Mouse (Mus musculus) 3T3-L1 (cell line): ENCODE measurements around the gene Gm10518.
"Not testable (repeated sequence)": the region's sequence is repeated elsewhere in the genome, so short reads cannot be mapped to it uniquely, and the experiment has no call there.

ENCODE experiments used
- DNase-seq: peaks from one replicate; pipeline ENCODE4 v3.0.0-alpha.2; 2015; ENCODE audit warnings: low read depth, low spot score

Gm10518 gene

DNA sequence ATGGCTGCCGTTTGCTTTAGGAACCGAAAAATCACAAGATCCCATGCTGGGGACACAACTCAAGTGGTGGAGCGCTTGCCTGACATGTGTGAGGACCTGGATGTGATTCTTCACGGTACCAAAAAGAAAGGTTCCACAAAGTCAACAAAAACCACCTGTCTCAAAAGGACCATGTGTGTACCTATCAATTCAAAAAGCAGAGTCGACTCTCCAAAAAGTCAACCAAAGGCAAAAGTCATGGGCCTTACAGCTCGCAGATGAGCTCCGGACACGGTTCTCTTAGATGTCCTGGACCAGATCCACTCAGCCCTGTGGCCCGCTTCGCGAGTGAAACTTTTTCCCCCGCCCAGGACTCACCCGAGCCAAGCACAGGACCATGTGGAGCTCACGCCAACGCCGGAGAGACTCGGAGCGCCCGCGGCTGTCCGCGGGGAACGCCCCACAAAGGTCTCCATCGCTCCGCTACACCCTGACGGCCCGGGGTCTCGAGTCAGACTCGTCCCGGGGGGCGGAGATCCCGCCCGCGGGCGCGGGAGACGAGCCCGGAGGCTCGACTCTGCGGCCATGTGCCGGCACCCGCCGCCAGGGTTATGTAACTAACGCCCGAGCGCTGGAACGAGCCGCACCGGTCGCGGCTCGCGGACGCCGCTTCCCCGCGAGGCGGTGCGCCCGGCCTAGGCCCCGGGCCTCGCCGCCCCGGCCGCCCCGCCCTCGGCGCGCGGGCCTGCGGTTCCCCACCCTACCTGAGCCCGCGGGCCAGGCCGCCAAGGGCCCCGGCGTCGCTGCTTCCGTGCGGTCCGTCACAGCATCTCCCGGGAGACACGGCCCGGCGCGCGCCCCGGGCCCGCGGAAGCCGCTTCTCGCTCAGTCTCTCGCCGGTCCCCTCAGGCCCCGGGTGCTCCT, at the start of gene Gm10518:
Gene Gm10518 (plus strand): TSS at position 767 of the 903 bp plus-strand sequence.
- DNase-seq = peak; percentile 54

DNA sequence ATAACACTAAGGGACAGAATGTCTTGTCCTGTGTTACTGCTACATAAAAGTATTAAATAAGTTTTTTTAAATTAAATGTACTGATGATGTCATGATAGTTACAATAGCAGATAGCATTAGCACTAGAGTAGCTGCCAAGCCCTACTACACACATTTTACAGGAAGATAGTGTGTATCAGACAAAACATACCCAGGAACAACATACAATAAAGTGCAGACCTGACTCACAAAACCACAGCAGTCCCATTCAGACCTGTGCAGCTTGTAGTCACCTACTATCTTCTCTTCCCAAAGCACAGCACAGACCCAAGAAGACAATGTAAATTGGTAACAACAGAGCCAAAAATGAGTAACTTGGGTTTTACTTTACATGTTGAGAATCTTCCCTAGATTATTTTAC, 46.7 kb upstream of the Gm10518 start:
- DNase-seq = no peak

DNA sequence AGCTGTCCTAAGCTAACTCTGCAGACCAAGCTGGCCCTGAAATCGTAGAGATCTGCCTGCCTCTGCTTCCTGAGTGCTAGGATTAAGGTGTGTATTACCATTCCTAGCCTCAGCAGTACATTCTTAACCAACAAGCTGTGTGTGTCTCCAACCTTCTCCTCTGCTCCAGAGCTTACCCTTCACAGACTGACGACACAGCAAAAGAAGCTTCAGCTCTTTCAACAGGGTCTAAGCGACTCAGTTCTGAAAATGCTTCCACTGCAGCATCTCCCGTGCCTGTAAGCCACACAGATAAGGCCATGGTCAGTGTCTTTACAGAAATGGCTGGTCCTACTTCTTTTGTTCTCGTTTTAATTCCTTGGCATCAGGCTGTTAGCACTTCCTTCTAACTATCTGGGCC, 43.1 kb upstream of the Gm10518 start:
- DNase-seq = no peak

DNA sequence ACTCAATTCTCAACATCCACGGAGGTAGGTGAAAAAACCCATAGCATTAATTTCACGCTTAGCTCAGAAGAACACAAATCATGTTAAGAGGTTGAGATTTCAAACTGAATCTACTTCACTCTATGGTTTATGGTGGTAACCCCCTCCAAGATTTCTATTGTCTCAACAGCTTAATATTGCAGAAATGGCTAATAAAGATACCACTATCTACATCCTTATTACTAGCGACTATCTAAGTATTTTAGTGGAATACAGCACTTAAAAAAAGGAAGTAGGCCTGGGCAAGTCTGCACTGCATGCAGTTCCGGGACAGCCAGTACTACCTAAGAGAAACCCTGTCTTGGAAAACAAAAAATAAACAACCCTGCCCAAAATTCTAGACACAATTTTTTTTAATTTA, 42.6 kb upstream of the Gm10518 start:
- no peak for DNase-seq

DNA sequence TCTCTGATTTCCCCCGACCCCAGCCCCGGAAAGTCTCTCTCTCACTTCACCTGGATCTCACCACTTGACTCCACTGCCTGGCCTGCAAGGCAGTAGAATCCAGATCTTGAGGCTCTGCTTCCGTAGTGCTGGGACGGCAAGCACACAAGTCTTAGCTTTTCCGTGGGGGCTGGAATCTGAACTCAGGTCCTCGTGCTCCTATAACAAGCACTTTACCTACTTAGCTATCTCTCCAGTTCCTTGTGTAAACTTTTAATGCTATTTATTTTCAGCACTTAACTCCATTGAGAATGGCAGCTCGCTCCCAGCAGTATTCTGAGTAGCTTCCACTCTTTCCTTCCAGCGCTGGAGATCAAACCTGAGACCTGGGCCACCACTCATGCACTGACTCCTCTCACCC, 26.3 kb upstream of the Gm10518 start:
- DNase-seq = no peak

DNA sequence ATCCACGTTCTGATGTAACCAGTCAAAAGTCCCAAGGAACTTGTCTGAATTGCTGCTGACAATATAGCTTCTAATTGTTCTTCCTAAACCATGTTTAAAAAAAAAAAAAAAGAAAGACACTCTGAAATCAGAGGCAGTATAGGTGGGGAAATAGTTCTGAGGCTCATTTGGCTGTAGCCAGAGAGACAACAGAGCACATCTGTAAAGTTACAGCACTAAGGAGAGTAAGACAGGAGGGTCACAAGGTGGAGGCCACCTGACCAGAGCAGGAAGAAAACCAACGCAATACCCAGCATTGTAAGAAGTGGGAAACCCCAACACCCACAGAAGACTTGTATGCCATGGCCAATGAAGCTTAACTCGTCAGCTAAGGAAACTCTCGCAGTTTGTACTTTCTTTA, 19.1 kb upstream of the Gm10518 start:
- no peak for DNase-seq

DNA sequence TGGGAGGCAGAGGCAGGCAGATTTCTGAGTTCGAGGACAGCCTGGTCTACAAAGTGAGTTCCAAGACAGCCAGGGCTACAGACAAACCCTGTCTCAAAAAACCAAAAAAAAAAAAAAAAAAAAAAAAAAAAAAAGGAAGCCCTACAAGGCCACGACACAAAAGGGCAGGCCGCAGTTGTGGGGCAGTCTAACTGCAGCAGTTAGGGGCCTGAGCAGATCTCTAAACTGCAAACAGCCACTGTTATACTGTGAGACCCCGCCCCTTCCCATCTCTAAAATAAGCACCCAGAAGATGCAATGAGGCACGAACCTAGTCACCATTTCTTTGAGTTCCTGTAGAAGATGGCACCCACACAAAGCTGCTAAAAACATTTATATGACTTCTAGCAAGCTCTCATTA, 17.7 kb upstream of the Gm10518 start:
- no peak for DNase-seq

DNA sequence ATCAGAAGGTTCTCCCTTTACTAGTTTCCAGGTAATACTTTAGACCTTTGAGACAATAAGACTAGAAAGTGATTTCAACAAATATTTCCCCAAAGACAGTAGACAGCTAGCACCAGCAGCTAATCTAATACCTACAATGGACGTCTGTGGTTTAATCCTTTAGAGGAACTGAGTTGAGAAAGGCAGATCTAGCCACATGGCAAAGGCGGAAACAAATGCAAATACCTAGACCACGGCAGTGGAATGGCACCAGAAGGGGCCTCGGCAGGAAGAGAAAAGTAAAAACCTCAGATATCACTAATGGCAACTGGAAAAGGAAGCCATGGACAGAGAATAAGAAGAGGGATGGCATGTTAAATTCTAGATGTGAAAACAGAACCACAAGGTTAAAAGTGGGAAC, 15.9 kb upstream of the Gm10518 start:
- no peak for DNase-seq

DNA sequence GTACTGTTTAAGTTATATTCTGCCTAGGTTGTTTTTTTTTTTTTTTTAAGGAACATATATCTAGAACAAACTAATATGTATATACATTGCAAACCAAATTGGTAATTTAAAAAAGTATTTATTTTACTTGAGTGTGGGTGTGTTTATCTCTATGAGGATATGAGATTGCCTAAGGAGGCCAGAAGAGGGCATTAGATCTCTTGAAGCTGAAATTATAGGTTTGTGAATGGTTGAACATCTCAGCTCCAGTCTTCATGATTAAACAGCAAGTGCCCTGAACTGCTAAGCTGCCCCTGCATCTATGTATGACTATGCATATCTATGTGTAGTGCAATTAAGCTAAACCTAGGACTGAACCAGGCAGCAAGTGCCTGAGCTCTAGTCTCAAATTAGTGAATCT, 4.4 kb upstream of the Gm10518 start:
- DNase-seq = peak; percentile 46

DNA sequence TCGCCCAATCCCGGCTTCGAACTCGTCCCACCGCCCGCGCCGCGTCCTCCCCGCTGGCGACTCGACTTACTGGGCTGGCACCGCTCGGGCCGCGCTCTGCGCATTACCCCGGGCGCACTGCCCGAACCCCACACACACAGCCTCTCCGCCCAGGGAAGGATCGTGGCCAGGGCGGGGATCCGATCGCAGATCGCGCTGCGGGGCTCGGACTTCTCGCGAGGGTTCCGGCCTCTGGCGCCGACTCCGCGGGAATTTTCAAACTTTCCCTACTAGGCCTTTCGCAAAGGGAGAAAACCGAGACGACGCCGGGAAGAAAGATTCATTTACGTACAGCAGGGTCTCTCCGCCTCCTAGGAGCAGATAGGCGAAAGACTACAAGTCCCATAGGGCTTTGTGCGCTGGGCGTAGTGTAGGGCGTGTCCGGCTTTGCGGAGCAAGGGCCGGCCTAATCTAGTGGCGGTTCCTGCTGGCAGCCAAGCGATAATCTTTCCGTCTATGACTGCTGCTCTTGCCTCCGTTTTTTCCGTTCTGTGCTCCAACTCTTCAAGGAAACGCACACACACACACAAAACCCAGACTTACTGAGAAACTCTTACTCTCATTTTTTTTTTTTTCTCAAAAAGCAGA, 450 bp downstream of the Gm10518 start, which contains the start of gene Ahctf1:
Gene Ahctf1 (minus strand): TSS at position 168 of the 627 bp plus-strand sequence.
- peak; percentile 100 for DNase-seq

DNA sequence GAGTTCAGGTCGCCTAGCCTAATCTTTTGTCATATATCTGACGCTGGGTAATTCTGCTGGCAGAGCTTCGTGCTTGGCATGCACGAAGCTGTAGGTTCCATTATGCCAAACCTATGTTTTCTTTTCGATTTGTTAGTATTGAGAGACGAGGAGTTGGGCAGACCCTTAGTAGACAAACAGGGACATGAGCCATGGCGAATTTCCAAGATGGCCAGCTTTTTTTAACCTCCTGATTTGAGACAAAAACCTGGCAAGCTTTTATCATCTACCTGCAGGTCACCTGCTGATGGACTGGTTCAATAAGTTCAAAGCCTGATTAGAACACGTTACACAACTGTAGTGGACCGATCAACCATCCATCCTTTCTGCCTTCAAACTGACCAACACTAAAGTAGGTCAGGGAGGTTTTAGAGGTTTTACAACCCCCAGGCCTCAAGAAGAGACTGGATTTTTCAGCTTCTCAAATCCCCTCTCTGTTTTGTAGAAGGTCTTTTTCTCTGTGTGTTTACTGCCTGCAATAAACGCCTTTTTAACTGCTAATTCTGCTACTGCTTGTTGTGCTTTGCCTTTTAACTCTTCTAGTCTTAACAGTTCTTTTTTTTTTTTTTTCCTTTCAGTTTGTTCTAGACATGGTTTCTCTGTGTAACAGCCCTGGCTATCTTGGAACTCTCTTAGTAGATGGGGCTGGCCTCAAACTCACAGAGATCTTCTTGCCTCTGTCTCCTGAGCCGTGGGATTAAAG, 1.1 kb downstream of the Gm10518 start:
- DNase-seq = no peak

DNA sequence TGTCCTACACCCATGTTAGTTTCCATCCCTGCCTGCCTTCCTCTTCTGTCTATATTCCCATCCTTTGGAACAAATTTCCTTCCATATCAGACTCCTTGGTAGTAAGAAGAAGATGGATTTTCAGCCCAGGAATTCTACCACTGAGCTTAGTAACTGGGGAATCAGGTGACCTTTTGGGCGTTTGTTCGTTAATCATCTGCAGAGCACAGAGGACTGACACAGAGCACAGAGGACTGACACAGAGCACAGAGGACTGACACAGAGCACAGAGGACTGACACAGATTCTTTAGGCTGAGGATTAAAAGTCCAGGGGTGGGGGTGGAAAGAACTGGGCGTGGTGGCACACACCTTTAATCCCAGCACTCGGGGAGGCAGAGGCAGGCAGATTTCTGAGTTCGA, 2.6 kb downstream of the Gm10518 start:
- no peak for DNase-seq

DNA sequence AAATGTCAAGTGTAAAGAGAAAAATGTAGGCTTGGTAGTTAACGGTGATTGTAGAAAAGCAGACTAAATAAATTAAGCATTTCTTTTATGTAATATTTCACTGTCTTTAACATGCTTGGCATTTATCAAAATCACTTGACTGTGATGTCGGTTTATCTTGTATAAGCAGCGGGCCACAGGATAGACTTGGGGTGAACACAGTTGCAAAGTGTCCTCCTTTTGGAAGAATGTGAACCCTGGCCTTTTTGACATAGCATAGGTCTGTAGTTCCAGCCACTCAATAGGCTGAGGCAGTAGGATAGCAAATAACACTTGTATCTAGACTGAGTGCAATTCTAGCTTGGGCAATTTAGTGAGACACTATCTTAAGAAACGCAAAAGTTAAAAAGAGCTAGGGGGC, 4.3 kb downstream of the Gm10518 start:
- no peak for DNase-seq

DNA sequence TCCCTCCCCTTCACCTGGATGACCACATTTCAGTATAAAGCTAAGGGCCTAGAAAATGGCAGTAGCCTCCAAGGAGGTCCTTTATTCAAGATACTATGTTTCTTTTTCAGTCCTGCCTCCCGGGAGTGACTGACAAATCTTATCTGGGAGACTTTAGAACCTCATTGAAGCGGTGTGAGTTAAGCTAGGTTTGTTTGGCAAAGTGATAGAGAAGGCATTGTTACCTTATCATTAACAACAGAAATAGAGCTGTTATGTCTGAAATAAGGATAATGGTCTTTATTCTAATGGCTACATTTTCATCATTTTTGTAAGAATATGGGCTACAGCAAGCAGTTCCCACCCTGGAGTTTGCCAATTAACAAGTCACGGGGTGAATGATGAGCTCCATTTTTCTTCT, 5.1 kb downstream of the Gm10518 start:
- DNase-seq = no peak

DNA sequence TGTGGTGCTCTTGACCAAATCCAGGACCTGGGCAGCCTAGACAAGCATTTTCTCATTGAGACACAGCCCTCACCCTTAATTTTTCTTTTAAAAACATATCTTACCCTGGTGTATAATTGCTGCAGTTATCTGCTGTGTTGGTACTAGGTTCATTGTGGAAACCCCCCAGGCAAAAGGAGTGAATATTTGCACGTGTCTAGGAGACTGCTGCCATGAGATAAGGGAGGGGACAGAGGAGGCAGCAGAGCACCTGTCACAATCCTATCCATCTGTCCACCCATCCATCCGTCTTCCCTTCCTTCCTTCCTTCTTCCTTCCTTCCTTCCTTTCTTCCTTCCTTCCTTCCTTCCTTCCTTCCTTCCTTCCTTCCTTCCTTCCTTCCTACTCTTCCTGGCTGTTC, 10.2 kb downstream of the Gm10518 start:
- DNase-seq = no peak

DNA sequence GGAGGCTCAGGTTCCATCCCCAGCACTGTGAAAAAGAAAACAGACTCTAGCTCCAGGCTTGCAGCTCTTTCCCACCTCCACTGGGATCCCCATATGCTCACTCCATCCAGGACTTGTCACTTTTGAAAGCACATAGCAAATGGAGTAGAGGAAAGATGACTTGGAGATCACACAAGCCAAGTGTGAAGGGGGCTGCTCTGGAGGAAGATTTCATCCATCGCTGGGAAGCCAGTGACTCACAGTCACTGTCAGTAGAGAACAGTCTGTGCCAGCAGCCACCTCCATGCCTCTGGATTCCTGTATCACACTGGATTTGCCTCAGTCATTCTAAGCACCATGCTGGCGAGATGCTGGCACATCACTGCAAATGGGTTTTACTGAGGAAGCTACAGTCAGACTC, 11.4 kb downstream of the Gm10518 start:
- DNase-seq = no peak

DNA sequence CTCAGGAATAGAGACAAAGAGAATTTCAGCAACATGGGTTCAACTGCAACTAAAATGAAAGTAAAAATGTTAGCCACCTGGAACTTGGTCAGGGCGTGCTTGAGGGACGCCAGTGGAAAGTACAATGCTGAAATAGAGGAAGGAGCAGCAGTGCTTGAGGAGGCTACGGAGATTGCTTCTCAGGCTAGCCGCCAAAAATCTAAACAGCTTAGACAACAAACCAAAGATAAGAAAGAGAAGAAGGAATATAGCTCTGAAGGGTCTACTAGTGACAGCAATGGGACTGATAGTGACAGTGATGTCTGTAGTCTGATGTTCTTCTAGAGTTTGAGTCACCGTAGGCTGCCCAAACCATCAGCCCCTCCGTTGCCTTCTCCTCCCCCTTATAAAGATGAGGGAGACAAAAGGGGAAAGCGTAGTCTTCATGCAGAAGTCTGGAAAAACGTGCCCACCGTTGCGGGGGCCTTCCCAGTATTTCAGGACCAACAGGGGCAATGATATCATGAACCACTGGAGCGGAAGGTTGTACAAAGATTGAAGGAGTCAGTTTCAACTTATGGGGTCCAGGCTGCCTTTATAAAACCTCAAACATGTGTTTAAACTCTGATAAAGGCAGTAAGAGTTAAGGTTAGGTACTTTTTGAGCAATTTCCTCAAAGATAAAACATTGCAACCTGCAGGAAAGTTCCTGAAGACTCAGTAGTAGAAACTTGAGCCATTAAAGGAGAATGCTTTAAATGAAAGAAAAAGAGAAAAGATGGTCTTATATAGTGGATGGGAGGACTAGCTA, 15.5 kb downstream of the Gm10518 start:
- DNase-seq = not testable (repeated sequence)

DNA sequence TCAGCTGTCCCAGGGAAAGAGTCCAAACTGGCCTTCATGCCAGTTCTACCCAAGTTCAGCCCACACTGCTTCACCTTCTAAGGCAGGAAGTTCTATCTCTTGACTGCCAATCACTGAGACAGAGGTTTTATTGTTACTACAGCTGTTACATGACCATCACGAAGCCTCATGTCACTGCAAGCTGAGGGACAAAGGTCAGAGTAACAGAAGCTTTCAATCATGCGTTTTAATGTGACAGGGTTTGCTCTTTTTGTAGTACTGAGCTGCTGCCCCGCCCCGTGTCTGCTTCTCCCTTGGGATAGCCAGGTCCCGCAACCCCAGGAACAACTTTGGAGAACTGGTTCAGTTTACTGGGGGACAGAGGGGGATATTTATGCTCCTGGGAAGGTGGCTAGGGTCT, 21.4 kb downstream of the Gm10518 start:
- DNase-seq = no peak

DNA sequence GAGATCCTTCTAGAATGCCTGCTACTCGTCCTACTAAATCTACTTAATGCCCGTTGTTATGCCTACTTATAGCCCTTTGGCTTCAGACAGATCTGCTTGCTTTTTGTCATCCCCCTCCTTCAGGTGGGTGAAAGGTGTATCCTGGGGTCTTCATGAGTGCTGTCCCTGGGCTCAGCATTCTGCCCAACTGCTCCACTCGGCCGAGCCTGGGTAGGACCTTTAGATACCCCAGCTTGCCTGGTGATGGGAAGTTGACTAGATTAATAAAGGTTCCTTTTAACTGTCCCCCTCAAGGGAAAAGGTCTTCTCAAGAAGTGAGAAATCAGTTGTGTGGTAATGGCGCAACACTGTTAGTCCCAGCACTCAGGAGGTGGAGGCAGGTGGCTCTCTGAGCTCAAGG, 24.9 kb downstream of the Gm10518 start:
- no peak for DNase-seq

DNA sequence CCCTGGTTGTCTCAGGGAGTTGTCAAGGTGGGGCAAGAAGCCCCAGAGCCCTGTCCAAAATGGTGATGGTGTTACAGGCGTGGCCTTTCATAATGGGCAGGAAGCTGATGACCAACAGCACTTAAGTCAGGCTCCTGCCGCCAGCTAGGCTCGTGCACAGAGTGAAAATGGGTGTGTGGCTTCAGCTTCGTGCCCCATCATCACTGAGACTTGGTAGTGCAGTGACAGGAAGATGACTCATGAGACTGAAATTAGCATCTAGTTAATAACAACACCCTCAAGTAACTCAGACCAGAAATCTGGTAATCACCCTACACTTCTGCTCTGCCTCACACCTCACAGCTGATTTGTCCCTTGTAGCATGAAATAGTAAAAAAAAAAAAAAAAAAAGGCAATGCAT, 25.7 kb downstream of the Gm10518 start:
- DNase-seq = peak; percentile 32

DNA sequence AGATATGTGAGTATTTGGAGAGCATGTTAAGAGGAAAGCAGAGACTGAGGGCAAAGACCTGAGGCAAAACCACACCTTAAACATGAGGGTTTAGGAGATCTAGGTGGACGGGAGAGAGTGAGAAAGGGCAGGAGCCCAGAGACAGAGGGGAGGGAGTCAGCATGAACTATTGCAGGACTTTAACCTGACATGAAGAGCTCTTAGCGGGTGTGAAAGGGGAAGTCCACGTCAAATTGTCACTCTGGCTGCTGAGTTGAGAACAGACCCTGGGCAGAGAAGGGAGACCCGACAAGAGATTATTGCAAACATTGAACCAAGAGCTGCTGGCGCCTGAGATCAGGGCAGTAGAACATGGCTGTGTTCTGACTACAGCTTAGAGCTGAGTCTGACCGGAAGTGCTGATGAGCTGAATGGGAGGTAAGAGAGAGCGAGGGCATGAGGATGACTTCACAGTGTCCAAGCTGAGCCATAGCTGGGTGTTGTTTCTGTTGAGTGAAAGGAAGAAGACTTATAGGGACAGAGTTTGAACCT, 29.6 kb downstream of the Gm10518 start:
- DNase-seq = no peak
